ENCODE assay signal across 1 mouse cellular context in the genomic region with DNA sequence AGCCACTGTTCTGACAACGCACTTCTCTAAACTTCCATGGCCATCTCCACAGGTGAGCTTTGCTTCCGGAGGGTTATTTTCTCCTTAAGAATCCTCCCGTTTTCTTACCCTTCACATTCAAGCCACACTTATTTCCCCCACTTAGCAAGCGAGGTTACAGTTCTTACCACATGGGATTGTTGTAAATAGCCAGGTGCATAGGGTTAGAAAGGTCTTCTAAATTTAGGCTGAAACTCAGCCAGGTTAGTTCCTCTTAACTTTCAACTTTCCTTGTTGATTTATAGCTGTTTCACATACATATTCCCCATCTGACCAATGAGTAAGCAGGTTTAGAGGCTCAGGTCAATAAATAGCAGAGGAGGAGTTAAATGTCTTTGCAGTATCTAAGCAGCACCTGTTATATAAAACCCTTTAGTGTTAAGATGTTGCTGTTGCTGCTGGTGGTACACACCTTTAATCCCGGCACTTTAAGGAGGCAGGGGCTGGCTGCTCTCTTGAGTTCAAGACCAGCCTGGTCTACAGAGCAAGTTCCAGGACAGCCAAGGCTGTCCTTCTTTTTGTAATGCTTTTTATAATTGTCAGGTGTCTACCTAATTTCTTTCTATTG.
TF ChIP-seq lines count a peak whose summit lies in the region.

No protein-coding gene starts in this region.

TF ChIP-seq in CH12.LX, 34 proteins besides CTCF, POLR2A, EP300 and RAD21 (continued from another document):
- TF ChIP-seq MAFK (IDR thresholded peaks at IDR 0.05; ENCODE audit: insufficient replicate concordance, low read length) (no peak), RCOR1 (conservative IDR thresholded peaks at IDR 0.05; ENCODE audit: low read depth, low read length) (no peak), GABPA (IDR thresholded peaks at IDR 0.05; ENCODE audit: insufficient replicate concordance, low read depth, low read length) (no peak), SIN3A (IDR thresholded peaks at IDR 0.05; ENCODE audit: low read length) (no peak), HCFC1 (IDR thresholded peaks at IDR 0.05; ENCODE audit: low read depth, low read length) (no peak), PAX5 (IDR thresholded peaks at IDR 0.05; ENCODE audit: low read length) (no peak), ETS1 (conservative IDR thresholded peaks at IDR 0.05; ENCODE audit: low read depth, low read length) (no peak), ZKSCAN1 (IDR thresholded peaks at IDR 0.05; ENCODE audit: borderline replicate concordance, low read depth, low read length) (no peak), NRF1 (IDR thresholded peaks at IDR 0.05; ENCODE audit: low read depth, low read length) (no peak), MXI1 (IDR thresholded peaks at IDR 0.05; ENCODE audit: low read depth, low read length) (no peak)
